Mouse (Mus musculus) heart, embryonic 13.5 days (tissue): ENCODE results near the gene 1700001L19Rik. TPM values are rescaled to one million over a fixed set of nuclear protein-coding genes. Genes with fewer than 3 reads are reported as not detected.
"Not testable (repeated sequence)": the region's sequence is repeated elsewhere in the genome, so short reads cannot be mapped to it uniquely, and the experiment has no call there.

Experiments used
- ATAC-seq: fragments of 200-750 bp; cut with Nextera tagmentation; 2 replicates; pipeline ENCODE4 v1.8.0; 2017; ENCODE audit warnings: moderate TSS enrichment; ENCODE audit not compliant: insufficient number of reproducible peaks, low FRiP score, low TSS enrichment; ENCODE audit errors: extremely low read depth
- H3K27ac ChIP-seq: fragments of 300-500 bp; sonication (generic); replicated peaks from 2 replicates; pipeline ENCODE4 v1.5.1; 2015; ENCODE audit warnings: moderate library complexity, mild to moderate bottlenecking, inconsistent platforms
- H3K27me3 ChIP-seq: fragments of 300-500 bp; sonication (generic); replicated peaks from 2 replicates; pipeline ENCODE4 v1.6.1; 2015; ENCODE audit warnings: mild to moderate bottlenecking, inconsistent platforms
- H3K36me3 ChIP-seq: fragments of 300-500 bp; sonication (generic); 2 replicates; pipeline ENCODE4 v1.6.1; 2015; ENCODE audit warnings: mild to moderate bottlenecking, inconsistent platforms
- H3K4me1 ChIP-seq: fragments of 300-500 bp; sonication (generic); 2 replicates; pipeline ENCODE4 v1.6.1; 2015; ENCODE audit warnings: inconsistent platforms
- H3K4me2 ChIP-seq: fragments of 300-500 bp; sonication (generic); 2 replicates; pipeline ENCODE4 v1.6.1; 2015; ENCODE audit warnings: inconsistent platforms, mild to moderate bottlenecking, moderate library complexity
- H3K4me3 ChIP-seq: fragments of 300-500 bp; sonication (generic); 2 replicates; pipeline ENCODE4 v1.5.1; 2015; ENCODE audit warnings: moderate library complexity, mild to moderate bottlenecking, inconsistent platforms
- H3K9ac ChIP-seq: fragments of 300-500 bp; sonication (generic); 2 replicates; pipeline ENCODE4 v1.6.1; 2015; ENCODE audit warnings: inconsistent platforms, mild to moderate bottlenecking, moderate library complexity
- H3K9me3 ChIP-seq: fragments of 300-500 bp; sonication (generic); 2 replicates; pipeline ENCODE4 v1.6.1; 2016; ENCODE audit warnings: inconsistent platforms
- WGBS: fragments of 180-500 bp; shearing (Covaris S2); methylation state at CpG from one replicate; pipeline ENCODE4 v1.1.7; 2015; ENCODE audit warnings: mixed read lengths; 5-methylcytosine and 5-hydroxymethylcytosine counted together
- polyA plus RNA-seq: library from polyadenylated mRNA; unstranded; fragments of >200 nt; fragmentation: Nextera tagmentation; extraction: Ambion mirVana; gene quantifications from 2 replicates; pipeline ENCODE4 v1.2.1, GENCODE M21; 2015

Gene 1700001L19Rik
- 0.29 and 0.51 TPM in 2 replicates for polyA plus RNA-seq

- Histone ChIP-seq H3K4me2 (peak within 1 kb of the TSS; percentile 48), H3K4me3 (peak within 1 kb of the TSS; percentile 16; the same call in 1 of the 2 replicates)
Observed at GRCm38 (mm10) chr13:68597199-68597598, at the start of gene 1700001L19Rik. TSS of gene 1700001L19Rik (plus strand) at chr13:68597421.

GRCm38 (mm10) chr13:68553391-68553790 lies 43.8 kb upstream of the 1700001L19Rik start:
- not testable (repeated sequence) for ATAC-seq, H3K9me3 ChIP-seq, H3K9ac ChIP-seq, H3K4me1 ChIP-seq, H3K27ac ChIP-seq, H3K27me3 ChIP-seq, H3K4me2 ChIP-seq, H3K4me3 ChIP-seq, H3K36me3 ChIP-seq
- 18% methylated on average over 6 of the region's 6 CpGs for WGBS

More at GRCm38 (mm10) chr13:68597199-68597598, at the start of gene 1700001L19Rik:
- Histone ChIP-seq H3K36me3 (peaks cover 16% of the 10 kb centered on the region), H3K27me3 (peaks cover 11% of the 10 kb centered on the region; the same call in 1 of the 2 replicates), H3K9ac (no peak within 1 kb of the TSS), H3K9me3 (no peaks in the 10 kb centered on the region), H3K27ac (no peak within 1 kb of the TSS), H3K4me1 (peaks cover 9% of the 10 kb centered on the region)
- WGBS: 11% methylated on average over 10 of the region's 10 CpGs
- ATAC-seq: no peak

GRCm38 (mm10) chr13:68568110-68568509 lies 29.1 kb upstream of the 1700001L19Rik start:
- Histone ChIP-seq H3K4me2 (no peak overlapping the region), H3K4me3 (no peak overlapping the region), H3K36me3 (peaks cover 92% of the 10 kb centered on the region), H3K9ac (no peak overlapping the region), H3K9me3 (no peaks in the 10 kb centered on the region), H3K27me3 (no peaks in the 10 kb centered on the region), H3K27ac (no peak overlapping the region), H3K4me1 (peaks cover 21% of the 10 kb centered on the region)
- 88% methylated on average over 9 of the region's 9 CpGs for WGBS
- no peak for ATAC-seq

- Histone ChIP-seq H3K27ac (no peak overlapping the region), H3K9me3 (no peaks in the 10 kb centered on the region), H3K36me3 (peaks cover 88% of the 10 kb centered on the region), H3K27me3 (no peaks in the 10 kb centered on the region), H3K4me2 (no peak overlapping the region), H3K4me1 (peaks cover 25% of the 10 kb centered on the region), H3K4me3 (no peak overlapping the region), H3K9ac (no peak overlapping the region)
- ATAC-seq: no peak
- whole genome bisulfite sequencing: 81% methylated on average over 11 of the region's 11 CpGs
Observed at GRCm38 (mm10) chr13:68568548-68568947, 28.7 kb upstream of the 1700001L19Rik start.

- WGBS: 68% methylated on average over 17 of the region's 17 CpGs
- Histone ChIP-seq H3K9ac (no peak overlapping the region), H3K4me1 (peaks cover 35% of the 10 kb centered on the region), H3K36me3 (peaks cover 80% of the 10 kb centered on the region), H3K27ac (no peak overlapping the region), H3K9me3 (no peaks in the 10 kb centered on the region), H3K27me3 (no peaks in the 10 kb centered on the region), H3K4me3 (no peak overlapping the region), H3K4me2 (no peak overlapping the region)
- ATAC-seq: no peak
Observed at GRCm38 (mm10) chr13:68569589-68570336, 27.5 kb upstream of the 1700001L19Rik start.

GRCm38 (mm10) chr13:68572247-68572646 lies 25.0 kb upstream of the 1700001L19Rik start:
- Histone ChIP-seq H3K4me3 (no peak overlapping the region), H3K9me3 (no peaks in the 10 kb centered on the region), H3K27ac (peak overlapping the region; percentile 93), H3K9ac (no peak overlapping the region), H3K36me3 (peaks cover 79% of the 10 kb centered on the region), H3K27me3 (no peaks in the 10 kb centered on the region), H3K4me2 (peak overlapping the region; percentile 40), H3K4me1 (peaks cover 35% of the 10 kb centered on the region)
- whole genome bisulfite sequencing: 37% methylated on average over 19 of the region's 19 CpGs
- peak; percentile 66; the same call in 1 of the 2 replicates for ATAC-seq

- H3K27ac ChIP-seq: peak overlapping the region; percentile 93
- no peak overlapping the region for H3K4me3 ChIP-seq
- peak overlapping the region; percentile 40 for H3K4me2 ChIP-seq
- ATAC-seq: peak; percentile 43; the same call in 1 of the 2 replicates
- H3K4me1 ChIP-seq: peaks cover 35% of the 10 kb centered on the region
- H3K36me3 ChIP-seq: peaks cover 79% of the 10 kb centered on the region
- 53% methylated on average over 10 of the region's 10 CpGs for WGBS
- no peaks in the 10 kb centered on the region for H3K9me3 ChIP-seq
- no peaks in the 10 kb centered on the region for H3K27me3 ChIP-seq
- peak overlapping the region; percentile 69 for H3K9ac ChIP-seq
Observed at GRCm38 (mm10) chr13:68572966-68573913, 24.0 kb upstream of the 1700001L19Rik start.

GRCm38 (mm10) chr13:68574398-68574797 lies 22.8 kb upstream of the 1700001L19Rik start:
- Histone ChIP-seq H3K27me3 (no peaks in the 10 kb centered on the region), H3K4me2 (no peak overlapping the region), H3K4me3 (no peak overlapping the region), H3K36me3 (peaks cover 79% of the 10 kb centered on the region), H3K4me1 (peaks cover 35% of the 10 kb centered on the region), H3K9ac (peak overlapping the region; percentile 69; the same call in 1 of the 2 replicates), H3K9me3 (no peaks in the 10 kb centered on the region), H3K27ac (0 out of 2 replicates have a peak overlapping the region, but pooled peaks have one; percentile 93)
- ATAC-seq: no peak
- WGBS: 69% methylated on average over 4 of the region's 4 CpGs

- H3K27ac ChIP-seq: no peak overlapping the region
- no peak for ATAC-seq
- no peaks in the 10 kb centered on the region for H3K27me3 ChIP-seq
- 88% methylated on average over 7 of the region's 7 CpGs for WGBS
- no peak overlapping the region for H3K9ac ChIP-seq
- peaks cover 47% of the 10 kb centered on the region for H3K36me3 ChIP-seq
- no peaks in the 10 kb centered on the region for H3K9me3 ChIP-seq
- H3K4me1 ChIP-seq: peaks cover 32% of the 10 kb centered on the region
- H3K4me2 ChIP-seq: no peak overlapping the region
- no peak overlapping the region for H3K4me3 ChIP-seq
Observed at GRCm38 (mm10) chr13:68577945-68578344, 19.3 kb upstream of the 1700001L19Rik start.

GRCm38 (mm10) chr13:68581086-68581740 lies 16.0 kb upstream of the 1700001L19Rik start:
- peaks cover 58% of the 10 kb centered on the region for H3K36me3 ChIP-seq
- H3K4me3 ChIP-seq: peak overlapping the region; percentile 84
- peak overlapping the region; percentile 90 for H3K9ac ChIP-seq
- H3K4me2 ChIP-seq: peak overlapping the region; percentile 96
- ATAC-seq: no peak
- H3K9me3 ChIP-seq: no peaks in the 10 kb centered on the region
- peaks cover 25% of the 10 kb centered on the region for H3K4me1 ChIP-seq
- H3K27me3 ChIP-seq: no peaks in the 10 kb centered on the region
- H3K27ac ChIP-seq: peak overlapping the region; percentile 85
- 21% methylated on average over 14 of the region's 14 CpGs for WGBS
